Mouse (Mus musculus) heart, adult 2 months (tissue): Measurements from ENCODE around the gene Bfsp2.

Experiments
- CTCF ChIP-seq: fragments of 200-600 bp; IDR thresholded peaks from 2 replicates; pipeline ENCODE4 v1.8.1; 2022; ENCODE audit warnings: antibody characterized with exemption, mild to moderate bottlenecking, moderate library complexity
- POLR2A ChIP-seq: fragments of 200-500 bp; IDR thresholded peaks from 2 replicates; pipeline ENCODE4 v1.6.1; 2011; ENCODE audit warnings: mild to moderate bottlenecking, low read depth, low read length, control low read depth; ENCODE audit not compliant: insufficient read depth

DNA sequence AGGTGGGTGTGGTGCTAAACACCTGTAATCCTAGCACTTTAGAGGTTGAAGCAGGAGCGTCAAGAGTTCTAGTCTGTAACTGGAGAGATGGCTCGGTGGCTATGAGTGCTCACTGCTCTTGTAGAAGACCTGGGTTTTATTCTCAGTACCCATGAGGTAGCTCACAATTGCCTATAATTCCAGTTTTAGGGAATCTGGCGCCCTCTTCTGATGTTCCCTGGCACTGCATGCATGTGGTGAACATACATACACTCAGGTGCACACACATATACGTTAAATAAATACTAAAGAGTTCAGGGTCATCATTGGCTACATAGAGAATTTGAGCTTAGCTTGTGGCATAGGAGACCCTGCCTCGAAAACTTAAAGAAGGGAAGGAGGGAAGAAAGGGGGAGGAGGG lies 35.6 kb downstream of the Bfsp2 start:
- no peak for TF ChIP-seq POLR2A
- 0 out of 2 replicates have a peak, but pooled peaks have one; percentile 7 for TF ChIP-seq CTCF
